Mouse (Mus musculus): ENCODE measurements around the gene Set.

The Set gene

GRCm38 (mm10) chr2:30084632-30085031, 27.5 kb downstream of the Set start:
- in situ Hi-C loops (cut with MboI, MseI) = loop anchor here (5.0 to 25.0 kb wide), 2 partner anchors 37 to 1378 kb away; partner anchors contain the start of genes Ass1 and Wdr34

- in situ Hi-C loops (cut with MboI, MseI) = loop anchor here (25.0 kb wide), 1 partner anchor 1375 kb away; the partner anchor contains the start of gene Ass1
Measured at GRCm38 (mm10) chr2:30087310-30087709, 30.1 kb downstream of the Set start.

GRCm38 (mm10) chr2:30091521-30091920, 34.3 kb downstream of the Set start:
- in situ Hi-C loops (cut with MboI, MseI) = loop anchor here (25.0 kb wide), 1 partner anchor 1371 kb away; the partner anchor contains the start of gene Ass1

GRCm38 (mm10) chr2:30092280-30092918, 35.2 kb downstream of the Set start:
- in situ Hi-C loops (cut with MboI, MseI) = loop anchor here (25.0 kb wide), 1 partner anchor 1370 kb away; the partner anchor contains the start of gene Ass1

- in situ Hi-C loops (cut with MboI, MseI) = loop anchor here (25.0 kb wide), 1 partner anchor 1369 kb away; the partner anchor contains the start of gene Ass1
Measured at GRCm38 (mm10) chr2:30093471-30094207, 36.5 kb downstream of the Set start, which contains the start of gene Zdhhc12. Gene Zdhhc12 (minus strand): TSS chr2:30093648.

- in situ Hi-C loops (cut with MboI, MseI) = loop anchor here (25.0 kb wide), 1 partner anchor 1368 kb away; the partner anchor contains the start of gene Ass1
Measured at GRCm38 (mm10) chr2:30094208-30094588, 37.0 kb downstream of the Set start.

- in situ Hi-C loops (cut with MboI, MseI) = loop anchor here (25.0 kb wide), 1 partner anchor 1366 kb away; the partner anchor contains the start of gene Ass1
Measured at GRCm38 (mm10) chr2:30095882-30096527, 38.8 kb downstream of the Set start.

- in situ Hi-C loops (cut with MboI, MseI) = loop anchor here (10.0 kb wide), 1 partner anchor 65 kb away; no protein-coding TSS in a partner anchor
Measured at GRCm38 (mm10) chr2:30100214-30100613, 43.0 kb downstream of the Set start.

GRCm38 (mm10) chr2:30106364-30106763, 49.2 kb downstream of the Set start:
- in situ Hi-C loops (cut with MboI, MseI) = loop anchor here (10.0 kb wide), 1 partner anchor 58 kb away; no protein-coding TSS in a partner anchor

- in situ Hi-C loops (cut with MboI, MseI) = loop anchor here (10.0 kb wide), 1 partner anchor 57 kb away; no protein-coding TSS in a partner anchor
Measured at GRCm38 (mm10) chr2:30107646-30108045, 50.5 kb downstream of the Set start.

GRCm38 (mm10) chr2:30108260-30108659, 51.1 kb downstream of the Set start:
- in situ Hi-C loops (cut with MboI, MseI) = loop anchor here (10.0 kb wide), 1 partner anchor 57 kb away; no protein-coding TSS in a partner anchor

- in situ Hi-C loops (cut with MboI, MseI) = no loop called here
Measured at GRCm38 (mm10) chr2:30111500-30111899, 54.3 kb downstream of the Set start.

- in situ Hi-C loops (cut with MboI, MseI) = no loop called here
Measured at GRCm38 (mm10) chr2:30112564-30112963, 55.4 kb downstream of the Set start.

GRCm38 (mm10) chr2:30119641-30120051, 62.5 kb downstream of the Set start:
- in situ Hi-C loops (cut with MboI, MseI) = no loop called here

- in situ Hi-C loops (cut with MboI, MseI) = no loop called here
Measured at GRCm38 (mm10) chr2:30120269-30120668, 63.1 kb downstream of the Set start.
